Mouse (Mus musculus) CD4-positive helper T cell, adult 2 months (primary cell): ENCODE results near the gene Baiap2l2.
"Not testable (repeated sequence)": the region's sequence is repeated elsewhere in the genome, so short reads cannot be mapped to it uniquely, and the experiment has no call there.

Experiments used
- DNase-seq: peaks from one replicate; pipeline ENCODE4 v3.0.0-alpha.2; 2012; ENCODE audit warnings: low read depth, missing footprints, low spot score

The Baiap2l2 gene

GRCm38 (mm10) chr15:79262375-79262774, 23.0 kb downstream of the Baiap2l2 start:
- DNase-seq: peak; percentile 29

DNA sequence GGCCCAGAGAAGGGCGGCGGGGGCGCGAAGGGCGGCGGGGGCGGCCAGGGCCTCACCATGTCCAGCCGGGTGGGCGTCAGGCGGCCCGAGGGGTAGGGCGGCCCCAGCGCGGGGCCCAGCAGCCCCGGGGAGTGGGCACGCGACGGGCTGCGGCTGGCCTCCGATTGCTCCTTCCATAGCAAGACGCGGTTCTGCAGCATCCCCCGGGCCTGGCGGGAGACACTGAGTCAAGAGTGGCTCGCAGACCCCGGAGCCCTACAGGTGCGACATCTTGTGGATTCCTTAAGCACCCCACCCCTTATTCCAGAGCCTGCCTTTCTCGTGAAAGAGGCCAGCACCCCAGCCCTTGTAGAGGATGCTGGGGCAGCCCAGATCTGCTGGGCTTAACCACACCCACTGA, 23.6 kb downstream of the Baiap2l2 start:
- DNase-seq: no peak

GRCm38 (mm10) chr15:79261095-79261725, 24.1 kb downstream of the Baiap2l2 start:
- DNase-seq: peak; percentile 46

GRCm38 (mm10) chr15:79258521-79258920, 26.8 kb downstream of the Baiap2l2 start:
- DNase-seq: no peak

DNA sequence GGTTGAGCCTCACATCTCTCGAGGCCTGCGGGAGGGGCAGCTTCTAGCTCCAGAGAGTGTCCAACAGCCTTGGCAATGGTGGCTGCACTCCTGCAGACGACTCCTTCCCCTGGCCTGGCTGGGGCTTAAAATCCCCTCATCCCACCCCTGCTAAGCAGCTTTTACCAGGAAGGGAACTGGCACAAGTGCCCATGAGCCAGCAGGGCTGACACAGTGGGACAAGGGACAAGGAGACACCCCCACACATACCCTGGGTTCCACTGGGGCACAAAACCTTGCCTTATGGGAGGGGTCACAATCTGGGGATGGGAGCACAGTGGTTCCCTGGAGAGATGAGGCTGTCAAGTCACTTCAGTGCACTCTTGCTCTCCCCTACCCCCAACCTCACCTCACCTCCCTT, 30.7 kb downstream of the Baiap2l2 start, which contains the start of gene Slc16a8:
Gene Slc16a8 (minus strand): TSS at position 101 of the 400 bp plus-strand sequence.
- DNase-seq: no peak

- no peak for DNase-seq
Measured at GRCm38 (mm10) chr15:79252580-79252979, 32.8 kb downstream of the Baiap2l2 start.

DNA sequence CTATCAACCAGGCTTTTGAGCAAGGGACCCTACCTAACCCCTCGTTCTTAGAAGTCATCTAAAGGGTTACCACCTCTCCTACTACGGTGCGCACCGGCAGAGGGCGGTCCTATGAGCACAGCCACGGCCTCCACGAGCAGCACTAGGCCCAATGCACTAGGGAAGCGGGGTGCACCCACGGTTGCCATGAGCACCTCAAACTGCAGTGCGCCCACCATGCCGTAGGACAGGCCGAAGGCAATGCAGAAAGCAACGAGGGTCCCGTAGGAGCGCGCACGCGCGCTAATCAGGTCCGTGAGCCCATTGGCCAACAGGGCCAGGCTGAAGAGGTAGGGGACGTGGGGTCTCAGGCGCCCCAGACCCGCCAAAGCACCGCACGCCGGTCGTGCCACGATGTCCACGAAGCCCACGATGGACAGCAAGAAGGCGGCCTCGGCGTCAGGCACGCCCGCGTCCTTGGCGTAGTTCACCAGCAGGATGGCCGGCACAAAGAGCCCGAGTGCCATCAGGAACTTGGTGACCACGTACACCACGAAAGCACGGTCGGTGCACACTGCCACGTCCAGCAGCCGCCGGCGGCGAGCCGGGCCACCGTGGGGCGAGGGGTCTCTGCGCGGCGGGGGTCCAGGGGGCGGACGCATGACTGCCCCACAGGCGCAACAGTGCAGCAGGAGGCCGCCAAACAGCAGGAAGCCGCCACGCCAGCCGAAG, 33.4 kb downstream of the Baiap2l2 start:
- DNase-seq: no peak

DNA sequence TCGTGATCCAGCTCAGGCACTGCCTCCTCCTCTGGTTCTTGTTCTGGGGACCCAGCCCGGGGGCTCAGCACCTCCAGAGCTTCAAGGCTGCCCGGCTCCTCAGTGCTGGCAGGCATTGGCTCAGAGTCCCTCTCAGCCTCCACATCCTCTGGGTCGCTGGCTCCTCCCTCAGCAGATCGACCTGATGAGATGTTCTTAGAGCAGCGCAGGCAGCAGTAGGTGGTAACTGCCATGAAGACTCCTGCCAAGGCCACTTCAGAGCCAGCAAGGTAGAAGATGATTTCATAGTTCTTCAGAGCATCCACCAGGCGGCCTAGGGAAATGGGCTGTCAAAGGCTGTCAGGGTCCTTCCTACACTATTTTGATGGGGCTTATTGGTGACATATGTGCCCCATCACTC, 34.2 kb downstream of the Baiap2l2 start:
- no peak for DNase-seq

DNA sequence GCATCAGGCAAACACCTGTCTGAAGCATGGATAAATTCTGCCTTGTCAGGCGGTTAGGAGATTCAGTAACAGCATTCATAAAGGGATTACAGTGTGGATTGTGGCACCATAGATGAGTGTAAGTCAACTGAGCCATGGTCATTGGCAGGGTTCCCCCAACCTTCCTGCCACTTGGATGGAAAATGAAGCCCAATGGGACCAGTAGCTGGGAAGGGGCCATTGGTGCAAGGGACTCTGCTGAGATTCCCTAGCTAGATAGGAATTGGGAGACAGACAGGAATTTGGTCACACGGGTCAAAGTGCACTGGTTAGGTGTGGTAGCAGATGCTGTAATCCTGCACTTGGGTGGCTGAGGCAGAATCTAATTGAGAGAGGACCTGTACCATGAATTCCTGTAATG, 35.1 kb downstream of the Baiap2l2 start:
- no peak for DNase-seq

DNA sequence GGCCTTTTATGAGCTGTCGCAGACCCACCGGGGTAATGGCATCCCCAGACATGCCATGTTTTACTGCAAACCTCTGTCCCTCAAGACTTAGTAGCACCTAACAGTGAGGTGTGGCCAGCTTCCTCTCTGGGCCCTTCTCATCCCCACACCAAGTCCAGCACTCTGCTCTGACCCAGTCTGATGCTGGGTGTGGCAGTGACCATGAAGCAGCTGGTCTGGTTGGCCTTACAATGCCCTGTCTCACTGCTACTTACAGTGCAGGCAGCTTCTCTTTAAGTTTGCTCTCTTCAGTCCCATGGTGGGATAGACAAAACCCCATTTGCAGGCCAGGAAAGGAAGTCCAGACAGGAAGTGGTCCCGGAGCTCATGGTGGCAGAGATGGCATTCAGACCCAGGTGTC, 40.0 kb downstream of the Baiap2l2 start:
- DNase-seq: no peak

DNA sequence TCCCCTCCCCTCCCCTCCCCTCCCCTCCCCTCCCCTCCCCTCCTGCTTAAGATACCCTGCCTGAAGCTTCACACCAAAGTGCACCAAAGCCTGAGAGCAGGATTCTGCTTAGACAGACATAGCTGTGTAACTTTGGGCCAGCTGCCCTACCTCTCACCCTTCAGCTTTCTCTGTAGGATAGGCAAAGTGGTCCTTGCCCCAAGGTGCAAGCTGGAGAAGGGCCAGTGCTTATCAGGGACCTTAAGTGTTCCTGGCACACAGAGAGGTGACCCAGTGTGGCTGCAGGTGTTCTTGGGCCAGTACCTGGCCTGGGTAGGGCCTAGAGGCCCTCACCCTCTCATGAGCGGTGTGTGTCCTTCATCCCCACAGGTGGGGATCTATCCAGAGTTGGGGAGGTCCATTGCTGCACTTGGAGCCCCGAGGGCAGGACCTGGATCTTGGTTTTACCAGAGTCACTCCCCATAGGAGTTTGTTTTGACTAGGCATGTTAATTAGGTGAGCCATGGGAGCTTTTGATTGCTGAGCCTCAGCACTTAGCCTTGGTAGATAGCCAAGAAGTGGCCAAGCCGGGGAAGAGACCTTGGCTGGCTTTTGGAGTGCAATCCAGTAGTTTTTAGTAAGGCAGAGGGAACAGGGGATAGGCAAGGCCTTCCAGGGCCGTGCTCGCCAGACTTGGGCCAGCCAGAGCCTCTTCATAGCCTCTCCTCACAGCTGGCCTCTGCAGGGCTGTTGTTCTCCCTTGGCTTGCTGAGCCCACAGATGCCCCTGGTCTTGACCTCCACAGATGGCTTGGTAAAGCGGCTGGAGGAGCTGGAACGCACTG, 41.1 kb downstream of the Baiap2l2 start:
- no peak for DNase-seq

- peak; percentile 92 for DNase-seq
Measured at GRCm38 (mm10) chr15:79243234-79244042, 41.9 kb downstream of the Baiap2l2 start.

- DNase-seq: no peak
Measured at GRCm38 (mm10) chr15:79242574-79243233, 42.6 kb downstream of the Baiap2l2 start.

GRCm38 (mm10) chr15:79238036-79238435, 47.3 kb downstream of the Baiap2l2 start:
- DNase-seq: no peak

GRCm38 (mm10) chr15:79235268-79235667, 50.1 kb downstream of the Baiap2l2 start:
- no peak for DNase-seq

DNA sequence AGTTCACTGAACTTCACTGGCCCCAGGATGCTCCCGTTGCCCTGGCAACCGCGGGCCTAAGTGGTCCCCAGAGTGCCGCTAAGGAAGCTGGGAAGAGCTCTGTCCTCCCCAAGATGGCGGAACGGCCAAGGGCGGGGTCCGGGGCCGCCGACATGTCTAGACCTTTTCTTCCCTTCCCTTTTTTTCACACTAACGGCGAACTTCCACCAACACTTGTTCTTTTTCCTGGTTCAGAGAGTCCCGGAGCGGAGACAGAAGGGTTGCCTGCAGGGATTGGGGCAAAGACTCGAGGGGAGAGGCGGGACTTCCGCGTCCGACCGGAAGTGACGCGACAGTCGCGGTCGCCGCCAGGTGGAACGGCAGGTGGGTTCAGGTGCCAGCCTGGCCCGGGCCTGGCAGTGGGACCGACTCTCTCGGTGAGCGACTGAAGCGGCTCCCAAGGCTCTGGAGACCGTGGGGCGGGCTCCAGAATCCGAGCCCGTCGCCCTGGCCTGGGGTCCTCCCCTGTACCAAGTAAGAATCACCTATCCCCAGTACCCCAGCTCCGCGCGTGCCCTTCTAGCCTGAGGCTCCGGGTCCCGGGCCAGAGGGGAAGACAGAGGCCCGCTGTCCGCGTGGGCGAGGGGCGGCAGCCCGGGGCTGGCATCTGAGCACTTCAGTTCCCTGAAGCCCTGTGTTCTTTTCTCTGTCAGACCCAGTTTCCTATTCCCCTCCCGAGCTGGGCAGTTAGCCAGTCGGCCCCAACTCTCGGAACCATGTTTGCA, 56.1 kb downstream of the Baiap2l2 start, which contains the start of the genes Pick1 and Gm49486:
Gene Pick1 (plus strand): TSS at position 116 of the 764 bp plus-strand sequence.
Gene Gm49486 (plus strand): TSS at position 334 of the 764 bp plus-strand sequence.
- DNase-seq: peak; percentile 89

- not testable (repeated sequence) for DNase-seq
Measured at GRCm38 (mm10) chr15:79225780-79226179, 59.6 kb downstream of the Baiap2l2 start.

DNA sequence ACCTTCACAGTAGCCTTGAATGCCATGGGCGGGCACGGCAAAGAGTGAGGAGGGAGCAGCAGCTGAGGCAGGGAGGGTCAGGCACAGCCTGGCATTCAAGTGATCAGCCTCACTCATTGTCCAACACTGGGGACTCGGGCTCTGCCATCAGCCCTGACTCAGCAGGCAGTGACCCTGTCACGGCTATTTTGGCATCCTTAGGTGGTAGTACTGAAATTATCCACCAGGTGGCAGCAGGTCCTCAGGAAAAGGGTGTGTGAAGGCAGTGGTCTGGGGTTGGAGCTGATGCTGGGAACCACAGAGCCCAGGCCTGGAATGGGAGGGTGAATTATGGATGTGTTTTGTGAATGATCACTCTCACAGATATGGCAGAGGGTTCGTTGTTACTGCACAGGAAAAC, 60.7 kb downstream of the Baiap2l2 start:
- peak; percentile 75 for DNase-seq

DNA sequence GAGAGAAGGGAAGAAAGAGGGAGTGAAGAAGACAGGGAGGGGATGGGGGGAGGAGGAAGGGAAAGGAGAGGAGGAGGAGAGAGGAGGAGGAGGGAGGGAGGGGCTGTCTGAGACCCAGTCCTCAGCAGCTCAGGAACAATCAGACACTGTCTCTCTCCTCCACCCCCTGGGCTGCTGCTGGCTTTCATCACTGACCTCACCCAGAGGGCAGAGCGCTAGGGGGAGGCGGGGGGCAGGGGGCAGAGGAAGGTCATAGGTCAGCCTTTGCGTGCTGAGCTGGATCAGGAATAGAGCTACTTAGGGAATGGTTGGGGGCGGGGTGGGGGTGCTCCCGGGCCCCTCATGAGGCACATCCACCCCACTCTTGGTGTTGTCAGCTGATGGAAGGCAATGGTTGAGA, 61.7 kb downstream of the Baiap2l2 start:
- DNase-seq: no peak

GRCm38 (mm10) chr15:79219572-79219971, 65.8 kb downstream of the Baiap2l2 start:
- DNase-seq: no peak
